Mouse (Mus musculus) T-helper 2 cell (primary cell): ENCODE data around the gene Ap1m1.

Experiments
- in situ Hi-C: fragments of 300-600 bp; cut with MboI, MseI; formaldehyde crosslinking; loops from one replicate; pipeline ENCODE4 v1.15.1; 2025; ENCODE audit warnings: high pct_unique_total_duplicates

The Ap1m1 gene

DNA sequence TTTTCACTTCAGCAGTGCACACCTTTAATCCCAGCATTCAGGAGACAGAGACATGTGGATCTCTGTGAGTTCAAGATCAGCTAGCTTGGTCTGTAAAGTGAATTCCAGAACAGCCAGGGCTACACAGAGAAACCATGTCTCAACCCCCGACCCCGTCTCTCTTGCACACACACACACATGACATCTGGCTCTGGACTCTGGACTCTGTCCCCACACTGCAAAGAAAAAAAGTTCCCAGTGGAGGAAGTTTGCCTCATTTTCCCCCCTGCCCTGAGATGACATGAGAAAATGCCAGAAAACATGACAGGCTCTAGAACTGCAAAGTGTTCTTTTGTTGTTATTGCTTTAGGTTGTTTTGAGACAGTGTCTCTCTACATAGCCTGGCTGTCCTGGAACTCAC is 20.0 kb downstream of the Ap1m1 start:
- in situ Hi-C loops: loop anchor here (10.0 kb wide), 1 partner anchor 385 kb away; the partner anchor contains the start of gene Nwd1

DNA sequence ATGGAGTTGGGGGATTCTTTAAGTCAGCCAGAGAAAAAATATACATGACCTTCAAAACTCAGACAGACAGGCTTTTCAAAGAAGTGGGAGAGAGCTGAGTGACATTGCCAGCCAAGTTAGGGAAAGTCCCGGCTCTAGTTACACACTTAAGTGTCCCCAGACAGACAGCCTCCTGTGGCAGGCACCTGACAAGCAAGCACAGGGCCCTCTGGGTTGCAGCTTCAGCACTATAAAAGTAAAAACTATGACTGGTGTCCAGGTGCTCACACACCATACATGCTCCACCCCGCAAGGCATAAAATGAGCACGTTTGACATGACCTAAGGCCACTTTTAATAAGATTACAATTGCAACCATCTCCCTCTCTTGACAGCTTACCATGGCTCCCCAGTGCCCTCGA is 20.8 kb downstream of the Ap1m1 start:
- in situ Hi-C loops: loop anchor here (10.0 kb wide), 1 partner anchor 384 kb away; the partner anchor contains the start of gene Nwd1

DNA sequence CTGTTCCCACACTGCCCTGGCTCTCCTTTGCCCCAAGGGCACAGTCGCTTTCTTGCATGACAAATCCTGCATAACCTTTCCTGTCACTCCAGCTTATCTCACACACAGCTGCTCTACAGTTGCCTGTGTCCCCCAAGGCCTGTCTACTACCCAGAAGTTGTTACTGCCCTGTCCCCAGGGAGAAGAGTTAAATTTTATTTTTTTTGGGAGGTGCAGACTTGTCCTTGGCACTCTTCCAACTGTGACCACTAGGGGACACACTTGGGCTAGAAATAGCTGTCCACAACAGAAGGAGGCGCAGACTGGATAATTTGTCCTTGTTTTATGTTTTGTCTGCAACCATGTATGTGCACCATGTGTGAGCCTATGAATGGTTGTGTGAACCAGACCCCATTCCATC is 21.2 kb downstream of the Ap1m1 start:
- in situ Hi-C loops: loop anchor here (10.0 kb wide), 1 partner anchor 384 kb away; the partner anchor contains the start of gene Nwd1

DNA sequence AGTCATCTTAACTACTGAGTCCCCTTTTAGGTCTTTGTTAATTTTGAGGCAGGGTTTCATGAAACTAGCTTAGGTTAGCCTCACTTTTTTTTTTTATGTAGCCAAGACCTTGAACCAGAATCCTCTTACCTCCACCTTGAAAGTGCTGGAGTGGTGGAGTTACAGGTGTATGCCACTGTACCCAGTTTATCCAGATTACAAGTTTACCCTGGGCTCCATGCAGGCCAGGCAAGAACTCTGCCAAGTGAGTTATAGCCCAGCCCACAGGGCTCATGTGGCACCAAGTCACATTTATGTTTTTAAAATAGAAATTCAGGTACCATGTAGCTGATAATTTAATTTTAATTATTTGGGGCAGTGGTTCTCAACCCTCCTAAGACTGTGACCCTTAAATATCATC is 21.6 kb downstream of the Ap1m1 start:
- in situ Hi-C loops: loop anchor here (10.0 kb wide), 1 partner anchor 383 kb away; the partner anchor contains the start of gene Nwd1

DNA sequence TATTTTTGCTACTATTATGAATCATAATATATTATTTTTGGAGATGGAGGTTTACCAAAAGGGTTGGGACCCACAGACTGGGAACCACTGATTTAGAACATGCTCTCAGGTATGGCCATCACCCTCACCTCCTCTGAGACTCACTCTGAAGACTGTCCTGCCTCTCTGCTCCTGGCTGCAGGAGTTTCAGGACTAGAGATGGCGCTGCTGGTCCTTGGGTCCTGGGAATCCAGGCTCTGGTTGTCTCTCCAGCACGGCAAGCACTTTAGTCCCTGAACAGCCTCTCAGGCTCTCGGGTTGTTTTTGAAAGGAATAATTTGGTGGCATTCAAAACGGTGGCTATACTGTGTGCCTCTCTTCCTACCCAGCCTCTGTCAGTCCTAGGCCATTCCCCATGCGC is 22.1 kb downstream of the Ap1m1 start:
- in situ Hi-C loops: loop anchor here (10.0 kb wide), 1 partner anchor 383 kb away; the partner anchor contains the start of gene Nwd1

DNA sequence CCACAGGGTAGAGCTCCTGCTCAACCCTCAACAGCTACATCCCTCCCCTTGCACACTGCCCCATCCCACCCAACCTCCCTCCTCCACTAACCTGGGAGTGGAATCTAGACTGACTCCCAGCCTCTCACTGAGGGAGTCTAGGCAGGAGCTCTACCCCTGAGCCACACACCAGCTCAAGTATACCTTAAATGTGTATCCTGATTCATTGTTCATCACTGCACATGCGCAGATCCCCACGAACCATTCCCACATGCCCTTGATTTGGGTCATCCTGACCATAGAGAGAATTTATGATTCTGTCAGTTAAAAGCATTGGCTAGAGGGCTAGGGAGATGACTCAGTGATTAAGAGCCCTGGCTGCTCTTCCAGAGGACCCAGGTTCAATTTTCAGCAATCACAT is 22.9 kb downstream of the Ap1m1 start:
- in situ Hi-C loops: loop anchor here (10.0 kb wide), 1 partner anchor 382 kb away; the partner anchor contains the start of gene Nwd1

DNA sequence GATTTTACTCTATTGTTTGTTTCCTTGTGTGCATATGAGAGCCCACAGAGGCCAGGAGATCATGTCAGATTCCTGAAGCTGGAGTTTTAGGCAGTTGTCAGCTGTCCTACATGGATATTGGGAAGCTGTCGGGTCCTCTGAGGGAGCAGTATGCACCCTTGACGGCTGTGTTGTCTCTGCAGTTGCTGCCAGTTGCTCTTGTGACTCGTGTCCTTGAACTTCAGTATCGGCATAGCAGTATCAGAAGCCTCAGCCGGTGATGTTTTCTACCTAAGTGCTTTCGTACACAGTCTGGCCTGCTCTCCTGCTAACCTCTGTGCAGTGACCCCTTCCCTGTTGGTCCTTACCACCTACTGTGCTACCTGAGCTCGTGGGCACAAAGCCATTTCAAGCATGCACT is 23.6 kb downstream of the Ap1m1 start:
- in situ Hi-C loops: loop anchor here (10.0 kb wide), 1 partner anchor 381 kb away; the partner anchor contains the start of gene Nwd1

DNA sequence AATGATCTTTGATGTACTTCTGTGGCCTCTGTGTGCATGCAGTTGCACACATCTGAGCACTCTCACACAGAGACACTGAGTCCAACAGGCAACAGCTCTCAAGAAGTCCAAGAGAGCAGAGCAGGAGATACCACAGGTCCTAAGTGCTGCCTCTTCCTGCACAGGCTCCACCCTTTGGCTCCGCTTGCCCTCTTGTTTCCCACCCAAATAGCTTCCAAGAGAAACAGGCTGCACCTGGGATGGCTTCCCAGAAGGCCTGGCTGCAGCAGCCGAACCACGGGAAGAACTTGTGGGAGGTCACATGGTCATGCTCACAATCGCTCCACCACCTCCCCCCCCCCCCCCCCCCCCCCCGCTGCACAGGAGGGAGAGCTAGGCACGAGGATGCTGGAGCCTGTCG is 25.5 kb downstream of the Ap1m1 start:
- in situ Hi-C loops: loop anchor here (5.0 to 10.0 kb wide), 3 partner anchors 102 to 379 kb away; partner anchors contain the start of gene Nwd1

DNA sequence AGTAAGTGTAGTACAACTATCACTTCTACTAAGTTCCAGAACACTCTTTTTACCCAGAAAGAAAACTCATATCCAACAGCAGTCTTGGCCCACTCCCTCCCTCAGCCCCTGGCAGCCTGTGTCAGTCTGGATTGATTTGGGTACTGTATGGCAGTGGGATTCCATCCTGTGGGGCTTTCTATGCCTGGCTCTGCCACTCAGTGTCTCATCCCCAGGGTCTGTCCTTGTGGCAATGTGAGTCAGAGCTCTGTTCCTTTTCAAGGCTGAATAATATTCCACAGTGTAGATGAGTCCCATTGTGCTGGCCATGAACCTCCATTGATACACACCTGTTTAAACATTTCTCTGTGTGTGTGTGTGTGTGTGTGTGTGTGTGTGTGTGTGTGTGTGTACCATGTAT is 26.9 kb downstream of the Ap1m1 start:
- in situ Hi-C loops: loop anchor here (5.0 to 10.0 kb wide), 3 partner anchors 101 to 378 kb away; partner anchors contain the start of gene Nwd1

DNA sequence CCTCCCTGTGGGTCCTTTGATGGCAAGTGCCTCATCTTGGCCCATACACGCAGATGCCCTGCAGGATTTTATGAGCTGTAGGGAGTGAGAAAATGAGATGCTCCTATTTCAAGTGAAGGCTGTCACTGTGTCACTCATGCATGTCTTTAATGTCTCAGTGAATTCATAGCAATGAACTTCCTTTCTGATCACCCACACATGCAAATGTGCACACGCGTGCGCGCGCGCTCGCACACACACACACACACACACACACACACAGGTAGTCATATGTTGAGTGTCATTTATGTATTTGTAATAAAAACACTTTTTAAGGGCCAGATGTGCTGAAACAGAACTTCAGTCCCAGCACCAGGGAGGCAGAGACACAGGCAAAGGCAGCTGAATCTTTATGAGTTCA is 27.3 kb downstream of the Ap1m1 start:
- in situ Hi-C loops: loop anchor here (5.0 to 10.0 kb wide), 3 partner anchors 100 to 378 kb away; partner anchors contain the start of gene Nwd1

DNA sequence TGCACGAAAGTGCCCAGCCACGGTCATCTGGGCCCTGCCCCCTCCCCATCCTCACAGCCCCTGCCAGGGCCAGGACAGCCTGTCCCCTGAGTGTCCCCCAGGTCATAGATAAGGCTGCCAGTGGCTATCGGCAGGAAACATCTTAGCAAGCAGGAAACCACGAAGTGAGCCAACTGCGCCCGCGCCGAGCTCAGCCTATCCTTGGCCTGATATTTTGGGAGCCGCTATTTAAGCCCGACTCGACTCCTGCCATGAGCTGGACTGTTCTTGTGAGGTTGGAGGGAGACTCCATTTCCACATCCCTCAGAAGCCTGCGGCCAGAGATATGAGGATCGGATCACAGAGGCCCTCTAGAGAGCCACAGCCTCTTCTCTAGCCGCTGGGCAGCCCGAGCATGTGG is 28.5 kb downstream of the Ap1m1 start:
- in situ Hi-C loops: loop anchor here (5.0 to 10.0 kb wide), 3 partner anchors 99 to 376 kb away; partner anchors contain the start of gene Nwd1

DNA sequence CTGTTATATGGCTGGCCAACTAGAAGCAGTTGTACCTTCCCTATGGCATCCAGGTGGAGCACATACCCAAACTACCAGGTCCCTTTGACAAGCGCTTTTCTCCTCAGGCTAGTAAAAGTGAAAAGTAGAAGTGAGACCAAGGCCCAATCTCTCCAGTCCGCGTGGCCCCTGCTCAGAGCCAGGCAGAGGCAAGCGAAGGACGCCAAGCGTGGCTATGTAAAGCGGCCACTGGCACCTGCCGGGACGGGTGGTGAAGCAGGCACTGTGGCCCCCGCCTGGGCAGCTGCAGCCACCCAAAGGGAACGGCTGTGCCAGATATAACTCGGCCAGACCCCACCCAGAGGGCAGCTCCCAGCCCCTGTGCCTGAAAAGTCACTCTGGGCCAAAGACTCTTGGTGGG is 30.8 kb downstream of the Ap1m1 start:
- in situ Hi-C loops: no loop called here

DNA sequence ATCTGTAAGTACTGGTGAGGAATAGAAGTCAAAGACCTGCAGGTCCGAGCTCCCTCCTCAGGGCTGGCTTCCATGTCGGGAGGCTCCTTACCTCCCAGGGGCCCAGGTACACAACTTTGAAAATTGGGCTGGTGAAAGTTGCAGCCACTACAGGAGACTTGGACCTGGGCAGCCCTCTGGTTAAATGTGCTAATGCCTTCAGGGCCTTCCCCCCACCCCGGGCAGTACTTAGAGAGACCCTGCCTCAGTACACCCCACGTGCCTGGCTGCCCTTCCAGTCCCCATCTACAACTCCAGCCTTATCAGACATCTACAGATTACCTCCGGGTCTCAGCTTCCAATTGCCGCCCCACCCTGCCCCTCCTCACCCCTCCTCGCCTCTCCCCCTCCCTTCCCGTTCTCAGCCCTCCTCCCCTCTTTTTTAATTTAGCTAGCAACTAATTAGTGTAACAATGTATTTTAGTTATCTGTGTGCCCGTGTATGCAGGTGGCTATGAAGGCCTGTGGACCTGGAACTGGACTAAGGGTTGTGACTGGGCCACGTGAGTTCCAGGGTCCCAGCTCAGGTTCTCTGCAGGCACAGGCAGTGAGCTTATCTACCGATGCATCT is 31.3 kb downstream of the Ap1m1 start:
- in situ Hi-C loops: no loop called here

DNA sequence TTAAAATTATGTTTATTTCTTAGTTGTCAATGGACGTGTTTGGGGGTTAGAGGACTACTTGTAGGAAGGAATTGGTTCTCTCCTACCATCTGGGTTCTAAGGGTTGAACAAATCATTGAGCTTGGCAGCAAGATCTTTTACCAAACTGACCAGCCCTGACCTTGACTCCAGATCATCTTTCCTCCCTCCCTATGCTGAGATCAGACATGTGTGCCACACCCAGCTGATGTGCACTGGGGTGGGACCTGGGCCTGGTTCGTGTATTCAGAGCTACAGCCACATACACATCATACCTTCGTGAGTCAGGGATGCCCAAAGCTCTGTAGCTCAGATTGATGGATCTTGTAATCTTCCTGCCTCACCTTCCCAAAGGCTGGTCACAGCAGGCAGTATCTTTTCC is 31.9 kb downstream of the Ap1m1 start:
- in situ Hi-C loops: no loop called here

DNA sequence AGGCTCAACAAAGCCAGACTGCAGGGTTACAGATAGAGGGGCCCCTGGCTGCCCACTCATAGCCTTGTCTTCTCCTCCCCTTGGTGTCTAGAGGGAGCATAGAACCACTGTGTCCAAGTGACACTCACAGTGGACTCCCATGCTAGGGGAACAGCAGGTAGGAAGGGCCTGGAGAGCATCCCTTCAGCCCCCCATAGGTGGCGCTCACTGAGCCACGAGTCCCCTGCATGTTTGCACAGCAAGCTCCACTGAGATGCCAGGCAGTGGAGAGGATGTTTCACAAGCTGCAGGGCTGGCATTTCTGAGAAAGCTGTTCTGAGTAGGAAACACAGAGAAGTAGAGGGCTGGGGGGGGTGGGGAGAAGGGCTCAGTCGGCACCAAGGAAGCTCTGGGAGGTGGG is 32.5 kb downstream of the Ap1m1 start:
- in situ Hi-C loops: no loop called here

DNA sequence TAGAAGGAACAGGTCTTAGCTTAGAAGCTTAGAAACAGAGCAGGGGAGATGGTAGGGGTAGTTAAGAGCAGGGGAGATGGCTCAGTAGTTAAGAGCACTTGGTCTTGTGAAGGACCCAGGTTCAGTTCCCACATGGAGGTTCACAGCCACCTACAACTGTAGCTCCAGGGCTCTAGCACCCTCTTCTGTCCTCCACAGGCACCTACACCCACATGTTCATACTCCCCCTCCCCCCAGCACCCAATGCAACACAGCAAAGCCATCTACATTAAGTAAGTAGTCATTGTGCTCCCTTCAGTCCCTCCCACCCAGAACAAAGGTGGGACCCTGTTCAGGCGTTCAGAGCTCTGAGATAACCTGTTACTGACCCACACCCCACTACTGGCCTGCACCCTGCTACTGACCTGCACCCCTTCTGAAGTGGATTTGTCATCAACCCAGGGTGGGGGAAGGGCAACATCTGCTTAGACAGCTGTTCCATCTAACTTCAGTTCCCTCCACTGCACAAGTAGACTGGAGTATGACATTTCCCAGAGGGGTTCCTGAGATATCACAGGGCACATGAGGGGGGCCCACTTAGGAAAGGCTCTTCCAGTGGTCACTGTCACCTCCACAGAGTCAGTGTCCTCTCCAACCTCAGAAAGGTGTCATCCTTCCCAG is 33.4 kb downstream of the Ap1m1 start:
- in situ Hi-C loops: no loop called here

DNA sequence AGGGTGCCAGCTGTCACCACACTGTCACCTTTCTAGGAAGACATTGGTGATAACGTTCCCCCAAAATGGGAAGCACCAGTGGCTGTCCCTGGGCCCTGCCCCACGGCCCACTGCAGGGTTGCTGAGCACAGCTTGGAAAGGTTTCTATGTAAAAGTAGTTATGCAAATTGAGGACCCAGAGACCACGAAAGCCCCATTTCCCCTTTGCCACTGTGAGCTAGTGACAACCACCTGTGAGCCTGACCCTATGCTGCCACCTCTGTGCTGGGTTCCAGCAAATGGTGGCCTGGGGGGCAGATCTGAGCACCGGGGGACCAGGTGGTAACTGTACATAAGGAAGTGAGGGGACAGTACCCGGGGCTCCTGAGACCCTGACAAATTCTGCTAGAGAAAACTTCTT is 34.0 kb downstream of the Ap1m1 start:
- in situ Hi-C loops: no loop called here

DNA sequence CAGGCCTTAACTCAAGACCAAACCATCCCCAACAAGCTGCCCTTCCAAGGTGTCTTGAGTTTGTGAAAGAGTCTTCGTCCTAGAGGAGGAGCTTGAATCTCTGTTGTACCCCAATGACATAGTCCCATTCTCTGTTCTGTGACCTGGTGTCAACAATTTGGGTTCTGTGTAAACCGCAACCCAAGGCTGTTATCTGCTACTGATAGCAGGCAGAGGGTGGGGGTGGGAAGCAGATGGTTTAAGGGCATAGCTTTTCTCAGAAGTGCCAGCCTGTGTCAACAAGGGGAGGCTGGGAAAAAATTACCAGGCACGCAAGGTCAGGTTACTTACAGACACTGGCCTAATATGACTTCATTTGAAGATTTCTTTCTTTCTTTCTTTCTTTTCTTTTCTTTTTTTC is 37.4 kb downstream of the Ap1m1 start:
- in situ Hi-C loops: no loop called here

DNA sequence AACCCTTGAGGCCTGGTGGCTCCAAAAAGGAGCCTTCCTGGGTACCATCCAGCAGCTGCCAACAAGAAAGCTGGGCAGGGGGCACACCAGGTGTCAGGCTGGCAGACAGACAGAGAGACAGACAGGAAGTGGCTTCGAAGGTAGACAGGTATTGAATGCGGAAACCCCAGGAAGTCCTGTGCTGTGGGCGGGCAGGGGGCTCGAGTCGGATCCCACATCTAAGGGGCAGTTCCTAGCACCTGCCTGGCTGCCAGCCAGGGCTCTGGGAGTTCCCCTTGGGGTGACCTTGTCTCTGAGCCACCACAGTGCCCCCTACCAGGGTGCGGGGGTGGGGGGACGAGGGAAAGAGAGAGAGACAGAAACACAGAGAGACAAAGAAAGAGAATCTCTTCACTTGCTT is 39.3 kb downstream of the Ap1m1 start:
- in situ Hi-C loops: no loop called here

DNA sequence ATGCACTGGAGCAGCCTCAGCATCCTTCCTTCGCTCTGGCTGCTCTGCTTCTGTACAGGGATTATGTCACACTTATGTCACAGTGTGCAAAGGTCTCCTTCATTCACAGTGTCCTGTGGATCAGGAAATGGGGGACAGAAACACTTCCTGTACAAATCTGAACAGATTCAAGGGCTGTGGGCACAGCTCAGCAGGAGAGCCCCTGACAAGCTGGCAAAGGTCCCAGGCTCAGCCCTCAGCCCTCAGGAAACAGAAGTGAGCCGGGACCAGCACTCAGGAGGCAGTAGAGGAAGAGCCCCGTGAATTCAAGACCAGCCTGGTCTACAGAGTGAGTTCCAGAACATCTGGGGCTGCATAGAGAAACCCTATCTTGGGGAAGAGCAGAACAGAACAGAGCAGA is 41.8 kb downstream of the Ap1m1 start:
- in situ Hi-C loops: no loop called here

DNA sequence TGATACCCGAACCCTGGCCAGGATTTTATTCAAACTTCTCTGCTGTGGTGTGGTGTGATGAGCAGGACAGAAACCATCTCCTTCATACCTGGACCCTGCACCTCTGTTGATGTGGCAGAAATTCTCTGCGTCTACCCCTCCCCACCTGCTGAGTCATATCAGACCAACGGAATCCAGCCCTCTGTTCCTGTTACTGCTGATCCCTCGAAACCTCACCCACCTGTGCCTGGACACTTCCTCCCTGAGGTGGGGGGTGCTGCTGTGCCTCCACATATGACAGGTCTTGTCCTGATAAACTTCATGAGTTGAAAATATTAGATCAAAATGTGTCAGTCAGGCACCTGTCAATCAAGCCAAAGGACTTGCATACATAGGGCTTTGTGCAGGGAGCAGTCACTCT is 45.5 kb downstream of the Ap1m1 start:
- in situ Hi-C loops: no loop called here

DNA sequence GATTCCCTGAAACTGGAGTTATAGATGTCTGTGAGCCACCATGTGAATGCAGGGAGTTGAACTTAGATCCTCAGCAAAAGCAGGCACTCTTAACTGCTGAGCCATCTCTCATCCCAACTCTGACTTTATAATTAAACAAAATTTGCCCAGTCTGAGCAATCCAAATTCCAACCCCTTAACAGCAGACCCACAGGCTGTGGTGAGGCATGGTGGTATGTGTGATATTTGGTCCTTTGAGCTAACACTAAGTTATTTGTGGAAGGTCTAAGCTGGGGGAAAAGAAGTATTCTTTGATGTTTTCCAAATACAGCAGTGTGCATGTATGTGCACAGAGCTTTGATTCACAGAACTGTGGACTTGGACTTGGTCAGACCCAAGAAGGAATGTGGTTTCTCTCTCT is 49.2 kb downstream of the Ap1m1 start:
- in situ Hi-C loops: no loop called here

DNA sequence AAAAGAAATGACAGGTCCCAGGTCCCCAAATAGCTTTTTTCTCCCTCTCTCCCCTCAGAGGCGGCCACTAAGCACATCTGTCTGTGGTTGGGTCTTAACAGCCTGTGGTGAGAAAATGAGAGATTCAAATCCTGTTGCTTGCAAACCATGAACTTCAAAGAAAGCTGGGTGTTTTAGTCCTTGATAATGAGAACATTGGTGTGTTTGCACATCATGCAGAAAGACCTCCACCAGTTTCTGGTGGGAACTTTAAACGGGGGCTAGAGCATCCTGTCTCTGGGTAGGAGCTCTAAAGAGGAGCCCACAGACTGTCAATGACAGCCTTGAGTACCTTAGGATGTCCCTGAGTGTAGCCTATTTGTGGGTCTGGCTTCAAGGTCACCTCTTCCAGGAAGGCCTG is 51.3 kb downstream of the Ap1m1 start:
- in situ Hi-C loops: no loop called here
